Mouse (Mus musculus): ENCODE data around the gene Rap2a.

DNA sequence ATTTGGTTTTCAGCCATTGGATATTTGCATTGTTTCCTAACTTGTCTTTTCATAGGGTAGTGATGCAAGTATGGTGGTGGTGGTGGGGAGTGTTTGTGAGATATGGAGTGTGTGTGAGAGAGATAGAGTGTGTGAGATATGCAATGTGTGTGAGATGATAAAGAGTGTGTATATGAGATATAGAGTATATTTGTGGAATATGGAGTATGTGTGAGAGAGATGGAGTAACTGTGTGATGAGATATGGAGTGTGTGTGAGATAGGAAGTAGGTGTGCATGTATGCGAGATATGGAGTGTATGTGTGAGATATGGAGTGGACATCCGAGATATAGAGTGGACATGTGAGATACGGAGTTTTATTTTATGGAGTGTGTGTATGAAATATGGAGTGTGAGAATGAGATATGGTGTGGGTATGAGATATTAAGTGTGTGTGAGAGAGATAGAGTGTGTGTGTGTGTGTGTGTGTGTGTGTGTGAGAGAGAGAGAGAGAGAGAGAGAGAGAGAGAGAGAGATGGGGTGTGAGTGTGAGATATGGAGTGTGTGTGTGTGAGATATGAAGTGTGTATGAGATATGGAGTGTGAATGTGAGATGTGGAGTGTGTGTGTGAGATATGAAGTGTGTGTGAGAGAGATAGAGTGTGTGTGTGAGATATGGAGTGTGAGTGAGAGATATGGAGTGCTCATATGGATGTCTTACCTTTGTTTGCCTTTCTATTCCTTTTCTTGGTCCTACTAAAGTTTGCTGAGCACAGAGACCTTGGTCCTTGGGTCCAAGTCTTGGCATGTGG is 14.1 kb upstream of the Rap2a start:
- TF ChIP-seq CTCF (IDR thresholded peaks at IDR 0.05; ENCODE audit: low read depth, low read length) = no peak
- TF ChIP-seq GATA2 (IDR thresholded peaks at IDR 0.05; ENCODE audit: borderline replicate concordance, low read depth, low read length) = no peak
- TF ChIP-seq GATA1 (IDR thresholded peaks at IDR 0.05; ENCODE audit: borderline replicate concordance, low read length) = no peak
- TF ChIP-seq TAL1 (conservative IDR thresholded peaks at IDR 0.05; ENCODE audit: low read depth, low read length) = no peak

All from G1E (cell line).